Mouse (Mus musculus) left cerebral cortex, postnatal 36 days (tissue): Measurements from ENCODE around the gene Slc12a8. TPM values are rescaled to one million over a fixed set of nuclear protein-coding genes. Genes with fewer than 3 reads are reported as not detected.

ENCODE experiments used
- DNase-seq, 2 experiments: peaks; one replicate each; pipeline ENCODE4 v3.0.0; 2021 to 2022; ENCODE audit warnings: low spot score in 2 of 2, mixed read lengths in 1 of 2
- intact Hi-C: fragments of 180-260 bp; cut with DNase I; formaldehyde crosslinking; loops from one replicate; pipeline ENCODE4 v1.15.1; 2025
- total RNA-seq, 2 experiments: library from RNA; stranded (reverse); gene quantifications; 2 replicates each; pipeline ENCODE4 v1.2.3; 2021

The Slc12a8 gene
- total RNA-seq, 2 experiments from 2014 or later, result 0.69 to 0.91 TPM

DNA sequence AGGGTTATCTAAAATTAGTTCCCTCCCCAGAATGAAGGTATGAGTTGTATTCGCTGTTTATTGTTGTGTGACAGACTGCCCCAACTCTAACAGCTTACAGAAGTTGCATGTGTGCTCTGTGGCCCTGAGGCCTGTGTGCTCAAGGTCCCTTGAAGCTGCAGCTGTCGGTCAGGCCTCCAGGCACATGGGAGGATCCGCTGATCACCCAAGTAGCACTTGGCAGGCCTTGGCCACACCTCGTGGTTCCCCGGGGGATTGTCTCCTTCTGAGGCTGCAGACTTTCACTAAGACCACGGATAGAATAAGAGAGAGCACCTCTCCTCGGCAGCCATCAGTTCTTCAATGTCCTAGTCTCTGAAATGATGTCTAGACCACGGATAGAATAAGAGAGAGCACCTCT is 19.3 kb downstream of the Slc12a8 start:
- DNase-seq, result no peak
- intact Hi-C loops, result no loop called here

DNA sequence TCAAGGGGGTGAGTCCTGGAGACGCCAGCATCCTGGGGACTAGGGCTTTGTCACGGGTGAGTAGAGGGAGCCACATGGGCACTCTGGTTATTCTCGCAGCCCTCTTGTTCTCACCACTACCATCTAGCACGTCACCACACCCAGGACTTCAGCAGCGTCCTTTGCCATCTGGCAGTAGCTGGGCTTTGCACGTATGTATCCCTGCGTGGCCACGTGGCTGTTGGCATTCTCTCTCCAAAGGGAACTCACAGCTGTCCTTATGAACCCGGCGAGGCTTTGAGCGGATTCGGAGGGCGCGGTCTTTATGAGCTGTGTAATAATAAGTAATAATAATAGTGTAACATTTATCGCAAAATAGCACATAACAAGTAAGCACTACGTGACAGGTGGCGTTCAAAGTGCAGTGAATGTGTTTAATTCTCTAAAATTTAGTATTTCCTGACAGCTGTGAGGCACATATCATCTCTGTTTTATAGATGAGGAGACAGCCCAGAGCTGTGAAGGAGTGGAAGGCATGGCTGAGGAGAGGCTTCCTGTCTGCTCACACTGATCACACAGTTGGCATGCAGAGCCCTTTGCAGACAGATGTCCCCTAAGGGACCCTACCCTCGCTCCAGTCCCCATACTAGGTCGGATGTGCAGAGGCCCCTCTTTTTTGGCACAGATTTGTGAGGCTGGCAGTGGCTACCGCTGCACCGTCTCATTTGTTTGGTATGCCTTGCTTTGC is 20.5 kb downstream of the Slc12a8 start:
- no peak for DNase-seq
- intact Hi-C loops, result no loop called here

DNA sequence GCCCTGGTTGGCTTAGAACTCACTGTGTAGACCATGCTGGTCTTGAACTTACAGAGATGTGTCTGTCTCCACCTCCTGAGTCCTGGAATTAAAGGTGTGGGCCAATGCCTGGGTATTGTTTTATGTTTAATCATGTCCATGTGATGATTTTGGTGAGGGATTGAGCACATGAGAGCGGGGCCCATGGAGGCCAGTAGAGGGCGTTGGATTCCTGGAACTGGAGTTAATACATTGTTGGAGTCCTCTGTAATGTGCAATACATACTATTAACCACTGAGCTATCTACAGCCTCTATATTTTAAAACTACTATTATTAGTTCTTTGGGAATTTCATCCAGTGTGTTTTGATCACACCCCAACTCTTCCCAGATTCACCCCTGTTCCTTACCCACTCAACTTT is 27.2 kb downstream of the Slc12a8 start:
- DNase-seq, result no peak
- intact Hi-C loops, result no loop called here

DNA sequence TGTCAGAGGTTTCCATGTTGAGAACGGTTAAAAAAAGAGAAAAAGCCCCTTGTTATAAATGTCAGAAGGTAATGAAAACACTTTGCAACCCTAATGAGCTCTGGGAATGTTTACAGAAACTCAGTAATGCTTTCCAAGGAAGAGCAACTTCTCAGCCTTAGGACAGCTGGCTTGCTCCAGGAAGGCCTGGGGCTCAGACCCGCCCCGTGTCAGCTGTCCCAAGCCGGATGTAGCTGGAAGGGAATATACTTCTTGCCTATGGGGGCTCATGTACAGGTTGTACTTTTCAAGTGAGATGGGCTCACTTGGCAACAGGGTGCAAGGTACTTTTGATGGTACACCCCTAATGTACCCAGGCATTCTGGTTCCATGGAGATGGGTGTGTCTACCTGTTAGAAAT is 28.4 kb downstream of the Slc12a8 start:
- intact Hi-C loops, result no loop called here
- no peak for DNase-seq

DNA sequence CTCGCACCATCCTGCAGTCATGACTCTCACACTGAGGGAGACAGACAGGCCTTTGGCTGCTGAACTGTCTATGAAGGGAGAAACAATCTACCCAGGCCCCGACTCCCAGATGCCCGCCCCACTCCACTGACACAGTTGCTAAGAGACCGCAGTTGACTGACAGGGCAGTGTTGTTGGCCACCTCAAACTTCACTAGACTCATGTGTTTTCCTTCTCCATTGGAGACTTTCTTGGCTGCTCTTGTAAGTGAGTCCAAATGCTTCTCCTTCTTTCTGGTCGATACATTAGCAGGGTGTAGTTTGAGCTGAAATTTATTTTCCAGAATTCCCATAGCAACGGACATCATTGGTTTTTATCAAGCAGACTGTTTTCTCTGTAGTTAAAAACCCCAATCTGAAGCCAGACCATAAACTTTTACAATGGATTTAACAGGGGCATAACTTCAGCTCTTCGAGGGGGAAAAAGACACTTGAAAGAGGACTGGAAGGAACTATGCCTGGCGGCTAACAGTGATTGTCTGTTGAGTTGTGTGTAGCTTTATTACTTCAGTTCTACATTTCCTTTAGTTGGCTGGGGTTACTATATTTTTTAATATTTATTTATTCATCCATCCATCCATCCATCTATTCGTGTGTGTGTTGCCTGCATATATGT is 36.7 kb downstream of the Slc12a8 start:
- intact Hi-C loops, result no loop called here
- DNase-seq, result no peak

DNA sequence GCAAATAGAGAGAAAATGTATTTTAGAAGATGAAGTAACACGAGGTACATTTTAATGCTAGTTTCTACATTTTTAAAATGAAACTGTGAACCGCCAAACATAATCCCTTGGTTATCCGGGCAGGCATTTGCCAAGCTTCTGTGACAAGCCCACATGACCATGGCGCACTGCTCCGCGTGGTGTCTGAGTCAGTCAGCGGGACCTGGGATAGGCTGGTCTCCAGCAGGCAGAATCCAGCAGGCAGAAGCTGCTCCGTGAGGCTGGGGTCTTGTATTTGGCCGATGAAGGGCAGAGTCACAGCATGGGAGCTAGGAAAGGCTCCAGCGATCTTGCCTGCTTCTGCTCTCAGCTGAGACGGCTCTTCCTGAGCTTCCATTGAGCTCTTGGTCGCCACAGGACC is 41.0 kb downstream of the Slc12a8 start:
- intact Hi-C loops, result no loop called here
- DNase-seq, result no peak

DNA sequence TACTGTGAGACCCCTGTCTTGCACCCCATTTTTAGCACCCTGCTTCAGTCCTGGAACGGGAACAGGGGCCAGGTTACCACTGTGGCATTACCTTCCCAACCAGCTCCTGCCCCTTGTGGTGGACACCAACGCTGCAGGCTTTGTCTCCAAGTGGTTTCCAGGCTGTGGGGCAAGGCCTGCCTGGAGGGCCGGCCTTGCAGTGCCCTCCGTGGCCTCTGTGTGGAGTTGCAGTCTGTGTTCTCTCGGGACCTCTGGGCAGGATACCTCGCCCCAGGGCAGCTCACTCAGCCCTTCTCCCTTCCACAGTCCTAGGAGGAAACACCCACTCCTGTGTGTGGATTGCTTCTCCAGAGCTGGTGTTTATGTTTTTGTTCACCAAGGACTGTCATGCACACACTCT is 43.2 kb downstream of the Slc12a8 start:
- peak; percentile 35 to 54 for DNase-seq
- intact Hi-C loops, result loop anchor here (5.0 kb wide), 1 partner anchor 182 kb away; no protein-coding TSS in a partner anchor

DNA sequence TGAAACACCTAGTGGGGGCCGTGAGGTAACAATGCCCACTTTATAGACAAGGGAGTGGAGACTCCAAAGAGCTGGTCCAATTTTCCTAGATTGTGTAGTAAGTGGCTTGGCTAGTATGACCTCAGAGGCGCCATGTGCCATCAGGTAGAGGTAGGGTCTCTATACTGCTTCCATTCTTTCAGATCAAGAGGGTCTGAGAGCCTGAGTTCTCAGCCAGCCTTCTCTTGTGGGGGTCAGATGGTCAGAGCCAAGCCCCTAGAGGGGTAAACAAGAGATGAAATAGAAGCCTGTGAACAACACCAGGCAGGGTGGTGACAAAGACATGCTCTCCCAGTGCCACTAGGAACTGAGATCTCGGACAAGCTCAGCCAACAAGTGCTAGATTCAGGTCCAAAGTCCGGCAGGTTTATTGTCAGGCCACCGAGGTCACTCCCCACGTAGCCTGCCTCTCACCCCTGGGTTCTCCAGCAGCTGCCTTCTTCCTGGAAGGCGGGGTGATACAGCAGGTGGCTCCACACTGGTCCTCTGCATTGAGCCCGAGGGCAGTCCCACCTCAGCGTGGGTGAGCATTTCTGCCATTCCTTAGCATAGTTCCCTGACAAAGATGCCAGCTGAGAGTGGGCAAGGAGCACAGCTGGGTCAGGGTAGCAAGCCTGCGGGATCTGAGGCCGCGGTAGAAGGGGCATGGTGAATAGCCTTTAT is 44.3 kb downstream of the Slc12a8 start:
- DNase-seq, result no peak
- intact Hi-C loops, result loop anchor here (5.0 kb wide), 1 partner anchor 181 kb away; no protein-coding TSS in a partner anchor

DNA sequence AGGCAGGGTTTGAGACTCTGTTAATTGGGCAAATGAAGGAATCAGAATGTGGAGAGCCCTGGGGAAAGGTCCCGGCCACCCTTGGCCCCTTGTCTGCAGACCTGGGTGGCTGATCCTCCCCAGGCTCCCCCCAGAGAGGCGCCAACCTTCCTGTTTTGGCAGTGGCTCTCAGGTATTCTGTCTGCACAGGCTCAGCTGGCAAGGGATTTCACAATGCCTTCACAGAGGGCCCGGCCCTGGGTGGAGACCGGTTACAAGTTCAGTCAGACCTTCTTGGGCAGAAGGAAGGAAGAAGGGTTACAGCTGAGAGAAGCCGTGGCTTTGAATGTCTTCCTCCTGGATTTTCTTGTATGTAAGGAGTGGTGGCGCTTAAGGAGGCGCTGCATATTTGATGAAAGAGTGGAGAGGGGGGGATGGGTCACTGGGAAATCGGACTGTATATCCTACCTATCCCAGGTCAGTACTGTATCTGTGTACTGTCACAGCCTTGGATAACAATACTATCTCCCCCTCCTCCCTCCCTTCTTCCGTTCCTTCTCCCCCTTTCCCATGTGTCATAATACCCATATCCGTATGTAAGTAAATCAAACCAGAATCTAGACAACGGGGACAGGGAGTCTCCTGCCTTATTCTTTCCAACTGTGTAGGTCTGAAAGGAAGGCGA is 45.9 kb downstream of the Slc12a8 start:
- DNase-seq, result no peak
- intact Hi-C loops, result loop anchor here (5.0 kb wide), 1 partner anchor 179 kb away; no protein-coding TSS in a partner anchor

DNA sequence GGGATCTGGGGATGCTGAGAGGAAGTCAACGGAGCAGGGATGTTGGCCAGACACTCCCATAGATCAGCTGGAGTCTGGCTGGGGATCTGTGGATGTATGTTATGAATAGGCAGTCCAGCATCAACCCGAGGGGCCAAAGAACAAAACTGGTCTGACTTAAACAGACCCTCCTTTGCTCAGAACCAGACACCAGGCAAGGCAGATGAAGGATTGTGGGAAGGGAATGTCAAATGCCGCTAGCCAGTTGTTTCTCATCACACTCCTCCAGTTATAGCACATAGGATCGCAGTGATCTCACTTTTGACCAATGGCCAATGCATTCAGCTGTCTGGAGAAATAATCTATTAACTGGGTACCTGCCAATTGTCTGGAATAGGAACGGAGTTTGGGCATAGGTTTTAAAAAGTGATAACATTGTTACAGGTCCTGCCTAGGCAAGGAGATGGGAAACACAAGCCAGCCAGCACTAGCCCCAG is 46.4 kb downstream of the Slc12a8 start:
- intact Hi-C loops, result loop anchor here (5.0 kb wide), 1 partner anchor 179 kb away; no protein-coding TSS in a partner anchor
- DNase-seq, result no peak

DNA sequence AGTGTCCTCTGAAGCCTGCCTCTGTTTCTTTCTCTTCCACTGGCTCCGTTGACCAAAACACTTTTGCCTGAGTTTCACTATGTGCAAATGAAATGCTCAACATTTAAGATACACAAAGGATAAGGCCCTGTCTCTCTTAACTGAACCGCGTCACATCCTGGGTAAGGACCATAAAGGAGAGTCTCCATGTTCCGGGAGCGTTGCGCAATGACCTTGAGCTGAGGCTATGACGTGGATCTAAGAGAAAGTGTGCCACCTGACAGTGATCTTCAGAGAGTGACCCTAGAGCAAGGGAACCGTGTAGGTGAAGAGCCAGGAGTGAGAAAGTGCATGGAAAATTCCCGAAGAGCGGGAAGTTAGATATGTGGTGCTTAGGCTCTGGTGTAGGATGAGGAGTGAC is 49.3 kb downstream of the Slc12a8 start:
- no peak for DNase-seq
- intact Hi-C loops, result no loop called here

DNA sequence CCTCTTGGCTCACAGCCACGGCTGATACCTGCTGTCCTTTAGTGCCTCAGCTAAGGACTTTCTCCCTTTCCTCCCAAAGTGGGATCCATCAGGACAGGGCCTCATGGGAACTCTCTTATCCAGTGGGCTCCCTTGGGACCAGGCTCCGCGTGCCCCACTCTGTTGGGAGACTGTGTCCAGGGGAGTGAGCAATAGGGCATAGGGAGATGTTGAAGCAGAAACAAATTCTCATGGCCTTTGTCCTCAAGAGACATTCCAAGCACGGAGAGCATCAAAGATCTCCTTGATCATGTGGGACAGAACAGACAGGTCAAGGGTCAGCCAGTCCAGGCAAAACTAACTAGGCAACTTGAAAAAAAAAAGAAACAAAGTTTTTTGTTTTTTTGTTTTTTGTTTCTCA is 50.6 kb downstream of the Slc12a8 start:
- intact Hi-C loops, result no loop called here
- DNase-seq, result no peak

DNA sequence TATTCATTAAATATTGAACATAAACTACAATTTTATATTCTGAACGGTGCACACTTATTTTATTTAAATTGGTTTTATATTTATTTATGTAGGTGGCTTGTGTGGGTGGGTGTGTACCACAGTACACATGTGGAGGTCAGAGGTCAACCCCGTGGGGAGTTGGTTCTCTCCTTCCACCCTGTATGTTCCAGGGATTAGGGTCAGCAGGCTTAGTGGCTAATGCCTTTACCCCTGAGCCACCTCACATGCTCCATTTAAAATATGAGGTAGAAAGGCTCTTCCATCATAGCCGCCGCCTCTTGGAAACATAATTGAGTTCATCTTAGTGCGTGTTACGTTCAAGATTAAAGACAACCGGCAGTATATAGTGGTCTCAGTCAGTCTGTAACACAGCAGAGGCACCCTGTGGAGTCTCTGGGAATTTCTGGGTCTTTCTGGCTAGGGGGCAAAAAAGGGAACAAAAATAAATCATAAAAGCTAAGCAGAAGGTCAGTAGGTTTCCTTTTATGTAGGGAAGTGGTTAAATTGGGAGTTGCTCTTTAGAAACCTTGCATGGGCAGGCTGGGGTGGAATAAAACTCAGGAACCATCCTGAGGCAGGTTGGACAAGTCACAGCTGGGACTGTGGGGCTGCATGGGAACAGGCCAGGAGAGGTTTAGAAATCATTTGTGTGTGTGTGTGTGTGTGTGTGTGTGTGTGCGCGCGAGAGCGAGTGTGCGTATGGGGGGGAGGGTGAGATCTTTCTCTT is 51.3 kb downstream of the Slc12a8 start:
- intact Hi-C loops, result no loop called here
- DNase-seq, result no peak

DNA sequence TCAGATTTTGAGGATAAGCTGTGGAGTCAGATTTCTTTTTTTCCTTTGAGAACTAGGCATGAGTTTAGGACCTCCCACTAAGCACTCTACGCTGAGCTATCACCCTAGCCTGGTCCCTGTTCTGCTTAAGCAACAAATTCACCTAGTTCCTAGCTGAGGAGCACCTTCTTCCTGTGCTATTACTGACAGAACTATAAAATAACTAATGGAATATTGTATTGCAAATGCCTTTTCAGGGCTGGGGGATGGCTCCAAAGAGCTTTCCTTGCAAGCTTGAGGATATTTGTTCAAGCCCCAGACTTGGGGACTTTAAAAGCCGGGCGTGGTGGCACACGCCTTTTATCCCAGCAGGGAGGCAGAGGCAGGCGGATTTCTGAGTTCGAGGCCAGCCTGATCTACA is 55.5 kb downstream of the Slc12a8 start:
- intact Hi-C loops, result no loop called here
- DNase-seq, result no peak

DNA sequence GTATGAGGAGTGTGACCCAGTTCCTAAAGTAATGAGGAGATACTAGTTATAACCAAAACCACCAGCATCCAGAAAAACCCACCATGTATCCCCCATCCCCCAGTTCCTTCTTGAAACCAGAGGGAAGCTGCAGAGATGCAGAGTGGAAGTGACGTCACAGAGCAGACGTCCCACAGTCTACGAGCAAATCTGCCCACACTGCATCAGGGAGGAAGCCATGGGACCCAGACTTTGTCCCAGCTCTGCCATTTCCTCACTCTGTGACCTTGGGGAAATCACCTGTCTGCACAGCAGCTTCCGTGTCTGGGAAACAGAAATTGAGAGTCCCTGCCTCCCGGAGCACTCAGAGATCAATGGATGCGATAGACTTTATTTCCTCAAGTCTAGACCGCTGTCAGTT is 56.6 kb downstream of the Slc12a8 start:
- intact Hi-C loops, result no loop called here

DNA sequence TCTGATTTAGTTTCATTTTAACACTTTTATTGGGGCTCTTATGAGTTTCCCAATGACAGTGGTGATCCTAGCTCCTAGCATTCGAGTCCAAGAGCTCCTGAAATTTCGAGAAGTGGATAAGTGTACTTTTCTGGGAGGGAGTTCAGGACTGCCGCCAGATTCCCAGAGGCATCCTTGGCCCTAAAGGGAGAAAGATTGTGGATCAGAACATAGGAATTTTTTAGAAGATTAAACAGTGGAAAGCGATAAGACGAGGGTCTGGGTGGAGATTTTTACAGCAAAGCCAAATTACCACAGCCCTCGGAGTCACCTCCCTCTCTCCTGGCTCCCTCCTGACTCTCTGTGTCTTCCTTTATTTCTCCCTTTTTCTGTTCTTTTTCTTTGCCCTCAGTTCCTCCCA is 58.6 kb downstream of the Slc12a8 start:
- DNase-seq, result no peak
- intact Hi-C loops, result no loop called here

More for the DNA sequence above, 56.6 kb downstream of the Slc12a8 start:
- DNase-seq, result no peak

DNA sequence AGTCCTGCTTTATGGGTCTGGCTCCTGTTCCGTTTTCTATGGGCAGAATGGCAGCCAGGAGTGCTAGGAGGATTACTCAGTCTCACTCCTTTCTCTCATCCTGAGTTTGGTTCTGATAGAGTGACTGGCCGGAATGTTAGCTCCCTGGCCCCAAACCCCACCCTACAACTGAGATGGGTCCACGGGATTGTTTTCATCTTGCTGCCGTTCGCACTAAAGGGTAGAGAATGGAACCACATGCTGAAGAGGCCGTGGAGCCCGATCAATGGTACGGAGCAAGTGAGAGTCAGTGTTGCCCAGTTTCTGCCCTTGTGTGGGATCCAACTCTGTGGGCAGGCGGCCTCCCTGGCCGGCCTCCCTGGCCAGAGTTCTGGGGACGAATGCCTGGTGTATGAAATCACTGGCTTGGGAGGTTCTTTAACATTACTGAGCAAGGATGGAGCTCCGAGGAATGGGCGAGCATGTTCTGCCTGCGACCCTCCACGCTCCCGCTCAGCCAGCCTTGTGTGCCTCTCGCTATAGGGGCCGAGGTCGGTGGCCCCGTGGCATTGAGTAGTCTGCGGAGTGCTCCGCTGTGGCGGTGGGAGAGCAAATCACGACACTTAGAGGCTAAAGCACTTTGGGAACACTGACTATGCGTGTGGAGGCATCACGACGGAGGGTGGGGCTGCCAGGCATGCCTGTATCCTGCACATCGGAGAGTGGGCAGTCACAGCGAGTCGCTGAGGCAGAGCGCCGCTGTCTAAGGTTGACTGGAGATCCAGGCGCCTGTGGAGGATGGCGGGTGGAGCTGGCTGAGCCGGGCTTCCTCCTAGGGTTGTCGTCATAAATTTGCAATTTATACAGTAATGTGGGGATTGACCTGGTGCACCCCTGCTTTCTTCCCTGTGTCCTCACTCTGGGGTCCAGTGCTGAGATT is 59.4 kb downstream of the Slc12a8 start:
- intact Hi-C loops, result no loop called here
- no peak for DNase-seq

DNA sequence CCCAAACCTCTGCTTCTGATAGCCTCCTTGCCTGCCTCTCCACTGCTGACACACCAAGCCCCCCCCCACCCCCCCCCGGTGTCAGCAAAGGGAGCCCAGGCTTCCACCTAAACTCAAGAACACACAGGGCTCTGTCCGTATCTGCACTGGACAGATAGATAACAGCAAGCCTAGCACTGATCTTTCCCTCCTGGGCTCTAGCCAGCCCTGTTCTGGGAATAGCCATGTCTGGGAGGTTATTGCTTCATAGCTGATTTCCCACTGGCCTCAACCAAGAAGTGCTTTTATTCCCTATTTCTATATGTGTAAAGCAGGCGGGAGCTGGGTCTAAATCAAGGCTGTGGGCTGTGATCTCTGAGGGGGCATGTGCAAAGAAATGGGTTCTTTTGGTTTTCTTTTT is 61.3 kb downstream of the Slc12a8 start:
- no peak for DNase-seq
- intact Hi-C loops, result no loop called here
